18 mouse cellular contexts compared by ENCODE assay signal in the genomic region with DNA sequence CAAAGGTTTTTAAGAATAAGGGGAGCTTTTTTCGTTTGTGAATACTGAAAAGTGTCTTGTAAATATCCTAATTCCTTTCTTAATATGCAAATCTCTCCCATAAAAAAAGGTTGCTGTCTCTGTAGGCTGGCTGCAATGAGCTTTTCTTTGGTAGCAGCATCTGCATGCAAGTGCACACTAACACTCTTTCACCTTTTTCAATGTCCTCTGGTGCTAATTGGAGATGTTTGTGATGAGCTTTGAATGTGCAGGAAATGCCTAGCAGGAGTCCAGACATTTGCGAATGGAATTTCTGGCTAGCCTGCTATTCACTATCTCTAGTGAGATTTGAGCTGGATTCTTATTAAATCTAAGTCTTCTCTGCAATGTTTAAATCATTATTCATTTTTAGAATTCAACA.
DNase-seq lines count a peak whose midpoint lies in the region; ATAC-seq lines count a peak whose summit lies in the region.
"Had no signal": no experiment of that assay in that cellular context is flagged by ENCODE, and none has a peak within 500 bp of the region (broad histone marks: within the 10 kb centered on the region; RNA-seq: fewer than 3 reads in every experiment).

No protein-coding gene starts in this region.

- peak; percentile 1 for DNase-seq in embryo, embryonic 10.5 days (ENCODE audit: low spot score)
- DNase-seq in embryo, embryonic 9.5 days (ENCODE audit: extremely low spot score) = no peak
- DNase-seq in layer of hippocampus, adult 11-12 months (ENCODE audit: low spot score) = peak; percentile 6
- DNase-seq in layer of hippocampus, adult 9-10 months (ENCODE audit: low spot score) = no peak
- peak; percentile 4 for DNase-seq in right cerebral cortex, adult 18-20 months
- DNase-seq in right cerebral cortex, postnatal 25 days = no peak
- DNase-seq in adrenal gland, adult 8-10 months = no peak
- DNase-seq: adrenal gland, postnatal 36 days; cerebellum, adult 2 months; cerebellum, postnatal 36 days; heart, postnatal 10 days; kidney, postnatal 4 days; liver, postnatal 0 days; spleen, adult 18-20 months; thymus, postnatal 4 days had no signal

- no peak for ATAC-seq in inflammation-experienced regulatory T-cells, adult 6 months
- ATAC-seq: CD4-positive, CD25-positive, alpha-beta regulatory T cell, adult 4 months; intestine, embryonic 16.5 days; liver, postnatal 0 days had no signal

Comparison
In these comparisons a context has a peak if more than half of its experiments do, and no peak if none do; other contexts are left out.
1. DNase-seq: peak in embryo, embryonic 10.5 days (single experiment), layer of hippocampus, adult 11-12 months (single experiment) and right cerebral cortex, adult 18-20 months (single experiment); none in embryo, embryonic 9.5 days (single experiment), layer of hippocampus, adult 9-10 months (single experiment), right cerebral cortex, postnatal 25 days (single experiment) and adrenal gland, adult 8-10 months (single experiment).